Mouse (Mus musculus): ENCODE data around the gene Mapk3.
"Not testable (repeated sequence)": the region's sequence is repeated elsewhere in the genome, so short reads cannot be mapped to it uniquely, and the experiment has no call there.

Mapk3 gene

DNA sequence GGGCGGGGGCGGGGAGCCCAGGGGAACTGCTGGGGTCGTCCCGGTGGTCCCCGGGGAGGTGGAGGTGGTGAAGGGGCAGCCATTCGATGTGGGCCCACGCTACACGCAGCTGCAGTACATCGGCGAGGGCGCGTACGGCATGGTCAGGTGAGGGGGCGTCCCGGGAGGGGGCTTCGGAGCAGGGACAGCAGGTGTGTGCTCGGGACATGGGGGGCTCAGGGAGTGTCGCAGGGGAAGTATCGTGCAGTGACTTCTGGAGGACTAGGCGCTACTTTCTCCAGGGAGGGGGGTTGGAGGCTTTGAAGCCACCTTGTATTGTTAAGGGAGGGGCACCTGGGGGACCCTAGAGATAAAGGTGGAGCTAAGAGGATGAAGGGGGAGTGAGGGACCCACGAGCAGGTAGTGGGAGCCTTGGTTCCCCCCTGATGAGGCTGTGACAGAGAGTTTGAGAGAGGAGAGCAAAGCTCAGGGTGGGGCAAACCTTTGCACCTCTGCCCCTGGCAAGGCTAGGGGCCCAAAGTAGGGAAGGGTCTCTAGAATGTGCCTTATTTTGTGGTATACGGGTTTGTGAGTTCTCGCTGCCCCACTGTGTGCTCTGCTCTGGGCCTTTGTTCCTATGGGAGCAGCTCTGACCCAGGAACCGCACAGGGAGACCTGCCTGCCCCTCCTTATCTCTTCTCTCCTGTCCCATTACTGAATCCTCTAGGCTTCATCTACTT, 430 bp downstream of the Mapk3 start:
- in situ Hi-C loops (cut with MseI, MboI) = no loop called here

DNA sequence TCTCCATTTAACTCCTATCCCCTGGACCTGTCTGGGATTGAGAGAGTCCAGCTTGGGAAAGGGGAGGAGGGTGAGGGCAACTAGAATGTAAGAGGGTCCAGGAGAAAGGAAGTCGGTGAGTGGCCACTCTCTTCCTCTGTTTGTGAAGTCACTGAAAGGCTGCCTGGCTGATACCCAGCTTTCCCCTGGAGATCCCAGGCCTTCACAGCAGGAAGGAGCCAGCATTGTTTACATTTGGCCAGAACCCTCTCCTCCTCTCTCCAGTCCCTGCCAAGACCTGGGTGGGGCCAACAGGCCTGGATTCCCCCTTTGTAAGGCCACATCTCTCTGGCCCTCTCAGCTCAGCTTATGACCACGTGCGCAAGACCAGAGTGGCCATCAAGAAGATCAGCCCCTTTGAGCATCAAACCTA, 996 bp downstream of the Mapk3 start:
- in situ Hi-C loops (cut with MseI, MboI) = no loop called here

DNA sequence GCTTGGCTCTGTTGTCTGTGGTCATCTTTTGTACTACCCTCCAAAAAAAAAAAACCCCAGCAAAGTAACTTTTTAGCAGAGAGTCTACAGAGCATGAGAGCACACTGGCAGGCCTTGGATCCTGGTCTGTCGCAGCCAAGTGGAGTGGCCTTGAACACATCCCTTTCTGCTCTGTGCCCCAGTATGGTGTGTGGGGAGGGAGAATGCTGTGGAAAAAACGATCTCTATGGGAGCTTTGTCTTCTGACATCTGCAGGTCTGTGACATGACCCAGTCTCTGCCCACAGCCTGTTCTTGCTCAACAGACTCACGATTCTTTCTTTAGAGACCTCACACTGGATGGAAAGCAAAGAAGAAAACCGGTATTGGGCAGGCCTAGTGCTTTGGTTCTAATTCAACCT, 1.6 kb downstream of the Mapk3 start:
- in situ Hi-C loops (cut with MseI, MboI) = no loop called here

DNA sequence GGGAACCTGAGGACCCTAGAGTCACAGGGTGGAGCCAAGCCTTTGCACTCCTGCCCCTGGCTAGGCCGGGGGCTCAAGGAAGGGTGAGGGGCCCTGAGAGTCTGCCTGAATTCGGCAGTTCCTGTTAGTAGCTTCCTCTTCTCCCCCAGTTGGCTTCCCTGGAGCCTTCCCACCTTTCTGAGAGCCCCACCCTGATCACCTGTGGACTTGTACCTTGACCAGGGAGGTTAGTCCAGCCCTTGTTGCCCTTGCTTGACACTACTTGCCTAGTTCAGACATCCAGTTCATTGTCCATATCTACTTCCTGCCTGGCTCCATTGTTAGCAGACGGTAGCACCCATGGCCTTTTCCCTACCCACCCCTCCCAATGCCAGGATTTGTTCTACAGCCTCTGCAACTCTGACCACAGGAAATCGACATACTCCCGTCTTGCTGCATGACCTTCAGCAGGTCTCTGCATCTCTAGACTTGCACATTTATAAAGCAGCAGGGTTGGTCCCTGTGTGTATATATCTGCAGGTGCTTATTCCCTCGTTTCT, 2.2 kb downstream of the Mapk3 start:
- in situ Hi-C loops (cut with MseI, MboI) = no loop called here

DNA sequence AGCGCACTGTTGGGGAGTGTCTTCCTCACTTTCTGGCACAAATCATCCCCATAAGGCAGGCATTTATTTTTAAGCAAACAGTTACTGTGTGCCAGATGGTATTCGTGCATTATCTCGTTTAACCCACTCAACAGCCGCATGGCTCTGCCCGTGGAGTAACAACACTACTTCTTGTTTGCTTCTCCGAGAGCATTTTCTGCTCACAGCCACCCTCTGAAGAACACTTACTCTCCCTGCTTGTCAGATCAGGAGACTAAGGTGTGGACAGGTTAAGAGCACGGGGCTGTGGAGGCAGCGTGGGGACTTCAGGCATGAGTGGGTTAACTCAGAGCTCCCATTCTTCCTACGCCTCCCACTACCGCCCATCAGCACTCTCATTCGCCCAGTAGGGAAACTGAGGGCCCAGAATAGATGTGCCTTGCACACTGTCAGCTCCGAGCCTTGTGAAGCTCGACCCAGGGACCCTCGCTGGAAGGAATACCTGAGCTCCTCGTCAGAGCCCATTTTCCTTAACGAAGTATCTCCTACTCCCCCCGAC, 3.1 kb downstream of the Mapk3 start:
- in situ Hi-C loops (cut with MseI, MboI) = no loop called here

DNA sequence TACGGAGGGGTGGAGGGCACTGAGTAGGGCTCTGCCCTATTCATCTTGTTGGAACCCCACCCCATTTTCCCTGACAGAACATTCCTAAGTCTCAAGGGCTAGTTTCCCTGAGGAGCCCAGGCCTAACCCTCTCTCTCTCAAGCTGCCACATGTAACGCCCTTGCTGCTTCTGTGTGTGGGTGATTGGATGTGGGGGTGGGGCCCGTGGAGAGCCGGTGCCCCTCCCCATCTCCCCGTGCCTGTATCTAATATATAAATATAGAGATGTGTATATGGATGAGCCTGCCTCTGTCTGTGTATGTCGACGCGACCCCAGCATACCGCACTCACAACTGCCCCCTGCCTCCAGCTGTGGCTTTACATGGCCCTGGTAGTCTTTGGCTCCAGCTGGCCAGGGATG, 6.1 kb downstream of the Mapk3 start:
- in situ Hi-C loops (cut with MseI, MboI) = no loop called here

DNA sequence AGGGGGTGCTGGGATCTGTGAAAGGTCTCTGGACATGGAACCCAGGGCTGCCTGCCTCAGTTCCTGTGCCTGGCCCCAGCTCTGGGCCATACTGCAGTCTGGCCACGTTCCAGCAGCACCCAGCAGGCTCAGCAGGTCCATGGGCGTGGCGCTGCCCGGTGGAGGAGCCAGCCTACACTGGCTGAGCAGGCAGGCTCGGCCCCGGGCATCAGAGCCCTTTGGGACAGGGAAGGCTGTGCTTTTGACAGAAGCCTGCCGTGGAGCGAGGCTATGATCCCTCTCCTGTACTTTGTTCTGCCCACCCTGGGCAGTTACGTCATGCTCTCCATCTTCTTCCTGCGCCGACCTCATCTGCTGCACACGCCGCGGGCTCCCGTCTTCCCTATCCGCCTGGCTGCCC, 6.8 kb downstream of the Mapk3 start, which contains the start of gene Gdpd3:
Gene Gdpd3, plus strand, starts transcription at position 134 of the 400 bp plus-strand sequence.
- in situ Hi-C loops (cut with MseI, MboI) = no loop called here

DNA sequence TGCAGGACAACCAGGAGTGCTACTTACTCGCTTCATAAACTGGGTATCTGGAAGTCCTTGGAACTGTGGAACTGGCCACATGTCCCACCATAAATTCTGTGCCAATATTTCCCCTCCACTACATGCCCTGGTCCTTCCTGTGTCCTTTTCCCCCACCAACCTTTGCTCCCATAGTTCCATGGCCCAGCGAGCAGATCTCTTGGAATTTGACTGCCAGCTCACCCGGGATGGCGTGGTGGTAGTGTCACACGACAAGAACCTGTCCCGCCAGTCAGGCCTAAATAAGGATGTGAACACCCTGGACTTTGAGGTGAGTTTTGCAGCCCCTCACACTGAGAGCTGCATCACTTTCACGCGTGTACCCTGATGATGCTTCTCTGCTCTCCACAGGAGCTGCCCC, 7.6 kb downstream of the Mapk3 start:
- in situ Hi-C loops (cut with MseI, MboI) = no loop called here

DNA sequence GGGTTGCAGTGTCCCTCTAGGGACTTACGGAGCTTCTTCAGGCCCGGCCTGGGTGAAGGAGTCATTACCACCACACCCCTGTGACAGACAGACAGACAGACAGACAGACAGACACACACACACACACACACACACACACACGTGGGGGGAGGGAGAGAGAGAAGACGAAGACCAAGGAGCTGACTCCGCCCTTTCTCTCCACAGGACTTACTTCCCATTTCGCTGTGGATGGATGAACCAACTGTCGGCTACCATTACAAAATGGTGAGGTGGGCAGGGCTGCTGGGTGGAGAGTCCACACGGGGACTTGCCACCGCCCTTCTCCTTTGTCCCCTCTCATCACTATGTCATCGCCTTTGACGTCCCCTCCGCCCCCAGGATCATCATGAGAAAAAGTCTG, 11.4 kb downstream of the Mapk3 start:
- in situ Hi-C loops (cut with MseI, MboI) = no loop called here

DNA sequence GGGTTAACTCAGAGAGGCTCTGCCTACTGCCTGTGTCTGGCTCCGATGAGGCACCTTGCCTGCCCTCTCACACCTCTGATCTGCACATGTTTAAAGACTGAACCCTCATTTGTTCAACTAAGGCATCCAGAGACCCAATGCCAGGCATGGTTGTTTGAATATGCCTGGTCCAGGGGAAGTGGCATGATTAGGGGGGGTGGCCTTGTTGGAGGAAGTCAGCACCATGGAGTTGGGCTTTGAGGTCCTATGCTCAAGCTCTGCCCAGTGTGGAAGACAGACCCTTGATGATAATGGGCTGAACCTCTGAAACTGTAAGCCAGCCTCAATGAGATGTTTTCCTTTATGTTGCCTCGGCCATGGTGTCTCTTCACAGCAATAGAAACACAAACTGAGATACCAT, 13.9 kb downstream of the Mapk3 start:
- in situ Hi-C loops (cut with MseI, MboI) = no loop called here

DNA sequence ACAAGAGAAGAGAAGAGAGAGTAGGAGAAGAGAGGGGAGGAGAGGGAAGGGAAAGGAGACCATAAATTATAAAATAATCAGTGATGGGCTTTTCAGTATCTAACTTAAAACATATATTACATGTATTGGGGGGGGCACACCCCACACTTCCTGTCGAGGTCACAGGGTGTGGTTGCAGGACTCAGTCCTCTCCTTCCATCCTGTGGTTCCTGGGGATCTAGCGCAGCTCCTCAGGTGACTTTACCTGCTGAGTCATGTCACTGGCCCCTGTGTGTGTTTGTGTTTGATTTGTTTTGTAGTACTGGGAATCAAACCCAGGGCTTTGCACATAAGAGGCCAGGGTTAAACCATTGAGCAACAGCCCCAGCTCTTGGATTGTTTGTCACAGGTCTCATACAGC, 15.1 kb downstream of the Mapk3 start:
- in situ Hi-C loops (cut with MseI, MboI) = no loop called here

DNA sequence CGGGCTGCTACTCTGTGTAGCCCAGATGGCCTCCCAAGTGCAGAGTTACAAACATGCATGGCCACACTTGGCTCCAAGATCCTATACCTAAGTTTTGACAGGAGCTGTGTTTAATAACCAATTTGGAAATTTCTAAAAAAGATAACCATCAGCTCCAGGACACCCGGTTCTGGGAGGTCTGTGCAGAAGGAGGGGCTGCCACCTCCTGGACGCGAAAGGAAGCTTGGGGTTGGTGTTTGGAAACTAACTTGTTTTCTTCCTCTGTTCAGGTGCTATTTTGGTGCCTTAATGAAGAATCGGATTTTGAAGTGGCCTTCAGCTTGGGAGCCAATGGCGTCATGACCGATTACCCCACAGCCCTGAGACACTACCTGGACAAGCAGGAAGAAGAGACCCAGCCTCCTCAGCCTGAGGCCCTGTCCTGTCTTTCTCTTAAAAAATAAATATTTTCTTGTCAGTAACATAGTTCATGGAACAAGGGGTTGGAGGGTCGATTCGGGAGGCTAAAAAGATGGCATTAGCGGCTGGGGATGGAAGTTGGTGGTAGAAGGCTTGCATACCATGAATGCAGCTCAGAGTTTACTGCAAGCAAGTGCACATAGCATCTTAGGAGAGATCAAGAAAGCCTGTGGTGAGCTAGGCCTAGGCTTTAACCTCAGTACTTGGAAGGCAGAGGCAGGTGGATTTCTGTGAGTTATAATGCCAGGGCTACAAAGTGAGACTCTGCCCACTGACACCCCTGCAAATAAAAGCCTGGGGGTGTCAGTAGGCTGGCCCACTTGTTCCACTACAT, 16.0 kb downstream of the Mapk3 start:
- in situ Hi-C loops (cut with MseI, MboI) = no loop called here

DNA sequence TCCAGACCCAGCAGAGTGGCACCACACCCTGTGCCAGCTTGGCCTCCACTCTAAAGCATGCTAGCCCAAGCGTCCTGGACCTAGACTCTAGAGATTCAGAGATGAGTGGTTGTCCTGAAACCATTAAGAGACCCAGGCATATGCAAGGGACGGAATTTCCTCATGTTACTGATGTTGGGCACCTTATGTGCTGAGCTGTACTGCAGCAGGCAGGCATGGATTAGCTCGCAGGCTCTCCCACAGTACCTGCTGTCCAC, 16.5 kb downstream of the Mapk3 start:
- in situ Hi-C loops (cut with MseI, MboI) = no loop called here

DNA sequence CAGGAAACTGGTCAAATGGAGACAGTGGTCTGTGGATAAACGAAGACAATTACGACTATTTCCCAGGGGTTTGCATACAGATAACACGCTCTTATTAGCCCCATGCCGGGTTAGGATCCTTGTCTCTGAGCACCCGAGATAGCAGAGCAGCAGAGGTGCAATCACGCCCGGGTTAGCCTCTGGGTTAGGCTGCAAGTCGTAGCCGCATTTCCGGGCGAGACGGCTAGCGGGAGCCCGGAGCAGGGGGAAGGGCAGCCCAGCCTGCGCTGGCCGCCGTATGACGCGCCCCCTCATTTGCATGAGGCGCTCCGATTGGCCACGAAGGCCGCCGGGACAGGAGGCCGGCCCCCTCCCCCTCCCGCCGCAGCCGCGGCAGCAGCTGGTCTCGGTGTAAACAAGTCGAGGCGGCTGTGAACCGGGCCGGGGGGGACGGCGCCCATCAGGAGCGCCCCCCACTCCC, 17.2 kb downstream of the Mapk3 start, which contains the start of gene Ypel3:
Gene Ypel3, plus strand, starts transcription at position 358 of the 460 bp plus-strand sequence.
- in situ Hi-C loops (cut with MseI, MboI) = no loop called here

DNA sequence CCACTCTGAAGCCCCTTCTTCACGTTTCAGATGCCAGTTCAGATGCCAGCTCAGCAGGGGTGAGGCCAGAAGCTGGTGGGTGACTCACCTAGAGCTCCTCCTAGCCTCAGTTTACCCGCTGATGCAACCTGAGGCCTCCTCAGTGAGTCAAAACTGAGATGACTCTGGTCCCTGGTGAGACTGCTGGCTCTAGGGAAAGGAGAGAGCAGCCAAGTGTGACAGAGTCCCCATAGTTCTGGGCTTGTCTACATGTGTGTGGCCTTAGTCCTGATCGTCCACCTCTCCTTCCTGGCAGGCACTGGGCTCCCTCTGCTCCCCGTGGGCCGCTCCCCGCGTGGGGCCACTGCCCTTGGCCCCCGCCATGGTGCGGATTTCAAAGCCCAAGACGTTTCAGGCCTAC, 18.1 kb downstream of the Mapk3 start:
- in situ Hi-C loops (cut with MseI, MboI) = no loop called here

DNA sequence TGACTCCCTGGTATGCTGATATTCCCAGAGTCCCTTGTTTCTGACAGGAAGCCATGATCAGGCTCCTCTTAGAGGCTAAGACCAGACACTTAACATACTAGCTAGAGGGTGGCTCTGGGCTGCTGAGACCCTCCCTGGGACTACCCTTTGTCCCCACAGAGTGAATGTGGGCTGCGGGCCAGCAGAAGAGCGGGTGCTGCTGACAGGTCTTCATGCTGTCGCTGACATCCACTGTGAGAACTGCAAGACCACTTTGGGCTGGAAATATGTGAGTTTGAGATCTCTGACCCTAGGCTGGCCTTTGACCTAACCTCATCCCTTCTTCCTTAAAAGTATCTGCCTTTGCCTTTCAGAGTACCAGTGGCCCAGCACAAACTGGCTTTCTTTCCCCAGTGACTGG, 18.7 kb downstream of the Mapk3 start:
- in situ Hi-C loops (cut with MseI, MboI) = no loop called here

DNA sequence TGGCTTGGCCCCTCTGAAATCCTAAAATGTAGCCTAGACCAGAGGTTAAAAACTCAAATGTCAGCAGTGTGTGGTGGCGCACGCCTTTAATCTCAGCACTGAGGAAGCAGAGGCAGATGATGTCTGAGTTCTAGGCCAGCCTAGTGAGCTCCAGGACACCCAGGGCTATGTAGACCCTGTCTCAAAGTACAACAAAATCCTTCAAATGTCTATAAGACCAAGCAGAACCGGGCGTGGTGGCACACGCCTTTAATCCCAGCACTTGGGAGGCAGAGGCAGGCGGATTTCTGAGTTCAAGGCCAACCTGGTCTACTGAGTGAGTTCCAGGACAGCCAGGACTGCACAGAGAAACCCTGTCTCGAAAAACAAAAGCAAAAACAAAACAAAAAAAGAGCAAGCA, 19.7 kb downstream of the Mapk3 start:
- in situ Hi-C loops (cut with MseI, MboI) = not testable (repeated sequence)

DNA sequence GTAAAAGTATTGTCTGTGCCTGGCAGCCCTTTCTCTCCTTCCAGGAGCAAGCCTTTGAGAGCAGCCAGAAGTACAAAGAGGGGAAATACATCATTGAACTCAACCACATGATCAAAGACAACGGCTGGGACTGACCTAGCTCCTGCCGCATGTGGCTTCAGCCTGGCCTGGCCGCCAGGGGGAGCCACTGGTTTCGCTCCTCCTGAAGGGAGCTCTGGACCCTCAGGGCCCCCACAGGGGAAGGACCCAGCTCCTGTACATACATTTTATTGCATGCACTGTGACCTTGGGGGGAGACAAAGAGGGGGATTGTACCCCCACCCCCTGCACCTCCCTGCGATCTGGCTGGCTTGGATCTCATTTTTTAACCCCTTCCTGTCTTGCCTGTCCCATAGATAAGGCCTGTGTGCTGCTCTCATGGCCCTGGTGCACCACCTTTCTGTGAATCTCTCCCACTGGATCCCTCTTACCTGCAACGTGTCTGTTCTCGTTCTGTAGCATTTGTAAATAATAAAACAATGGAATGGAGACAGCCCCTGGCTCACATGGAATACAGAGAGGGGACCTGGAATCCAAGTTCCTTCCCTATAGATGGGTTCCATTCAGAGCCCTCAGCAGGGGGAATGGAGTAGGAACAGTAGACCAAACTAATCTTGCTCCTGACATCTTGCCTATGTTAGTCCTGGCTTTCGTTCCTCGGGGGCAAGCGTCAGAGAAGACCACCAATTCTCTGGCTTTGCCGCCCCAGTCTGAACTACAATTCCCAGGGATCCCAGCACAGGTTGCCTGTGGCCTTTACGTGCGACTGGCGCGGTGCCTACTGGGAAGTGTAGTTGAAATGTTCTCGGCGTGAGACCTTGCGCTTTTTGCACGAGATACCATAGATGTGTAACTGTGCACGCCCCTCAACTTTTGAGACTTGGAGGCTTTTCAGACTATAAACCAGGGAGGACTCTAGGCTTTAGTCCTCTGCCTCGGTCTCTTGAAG, 20.9 kb downstream of the Mapk3 start:
- in situ Hi-C loops (cut with MseI, MboI) = no loop called here

DNA sequence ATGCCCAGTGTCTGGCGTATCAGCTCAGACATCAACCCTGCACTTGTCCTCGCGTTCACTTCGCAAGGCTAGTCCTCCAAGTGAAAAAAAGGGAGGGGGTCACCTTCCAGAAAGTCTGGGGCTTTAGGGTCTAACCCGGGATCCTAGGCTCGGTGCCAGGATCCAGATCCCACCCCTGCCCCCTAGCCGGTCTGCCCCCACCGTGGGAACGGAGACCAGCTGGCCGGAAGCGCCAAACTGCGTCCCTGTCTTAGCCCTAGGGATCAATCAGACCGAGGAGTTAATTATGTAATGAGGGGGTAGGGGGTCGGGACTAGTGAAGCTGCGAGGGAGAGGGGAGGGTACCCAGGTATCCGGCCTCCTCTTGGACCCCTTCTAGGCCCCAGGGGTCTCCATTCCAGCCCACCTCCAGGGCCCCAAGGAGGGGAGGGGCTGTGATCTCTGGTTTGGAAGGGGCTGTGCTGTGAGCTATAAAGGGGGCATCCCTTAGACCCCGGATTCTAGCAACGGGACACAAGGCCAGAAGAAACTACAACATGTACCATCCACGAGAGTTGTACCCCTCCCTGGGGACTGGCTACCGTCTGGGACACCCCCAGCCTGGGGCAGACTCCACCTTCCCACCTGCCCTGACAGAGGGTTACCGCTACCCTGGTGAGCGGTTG, 21.7 kb downstream of the Mapk3 start, which contains the start of gene Tbx6:
Gene Tbx6, plus strand, starts transcription at position 513 of the 665 bp plus-strand sequence.
- in situ Hi-C loops (cut with MseI, MboI) = no loop called here

DNA sequence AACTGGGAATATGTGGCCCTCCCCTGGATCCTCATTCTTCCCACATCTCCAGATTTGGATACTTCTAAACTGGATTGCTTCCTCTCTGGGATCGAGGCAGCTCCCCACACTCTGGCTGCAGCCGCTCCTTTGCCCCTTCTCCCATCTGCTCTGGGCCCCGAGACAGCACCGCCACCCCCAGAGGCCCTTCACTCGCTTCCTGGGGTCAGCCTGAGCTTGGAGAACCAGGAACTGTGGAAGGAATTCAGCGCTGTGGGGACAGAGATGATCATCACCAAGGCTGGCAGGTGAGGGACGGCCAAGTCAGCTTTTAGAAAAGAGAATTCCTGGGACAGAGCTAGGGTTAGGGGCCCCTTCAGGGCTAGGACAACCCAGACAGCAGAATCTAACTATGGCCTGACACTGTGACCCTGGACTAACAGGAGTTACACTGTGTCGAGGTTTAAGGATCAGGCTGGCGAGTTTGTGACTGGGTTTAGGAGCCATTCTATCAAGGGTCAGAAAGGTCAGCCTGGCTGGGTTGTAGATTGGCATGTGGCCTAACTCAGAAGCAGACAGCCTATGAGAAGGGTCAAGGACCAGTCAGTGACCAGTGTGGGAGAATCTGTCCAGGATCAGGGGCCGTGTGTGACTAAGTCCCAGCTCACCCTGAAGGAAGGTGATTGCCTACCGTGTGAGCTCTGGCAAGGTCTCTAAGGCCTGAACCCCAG, 22.4 kb downstream of the Mapk3 start:
- in situ Hi-C loops (cut with MseI, MboI) = no loop called here

Measured in mouse trophoblast stem cell (cell line).